Mouse (Mus musculus) intestine, postnatal 0 days (tissue): ENCODE results near the gene Fgfr2. TPM values are rescaled to one million over a fixed set of nuclear protein-coding genes. Genes with fewer than 3 reads are reported as not detected.

Experiments used
- ATAC-seq: fragments of 200-750 bp; cut with Nextera tagmentation; 2 replicates; pipeline ENCODE4 v1.8.0; 2017; ENCODE audit warnings: mild to moderate bottlenecking, moderate TSS enrichment, moderate library complexity
- H3K27ac ChIP-seq: fragments of 300-500 bp; sonication (generic); 2 replicates; pipeline ENCODE4 v1.5.1; 2014; ENCODE audit warnings: mild to moderate bottlenecking, low read depth, low read length, moderate library complexity
- H3K27me3 ChIP-seq: fragments of 300-500 bp; sonication (generic); replicated peaks from 2 replicates; pipeline ENCODE4 v1.6.1; 2014; ENCODE audit warnings: low read length, mixed read lengths; ENCODE audit not compliant: control insufficient read depth, insufficient read depth
- H3K36me3 ChIP-seq: fragments of 300-500 bp; sonication (generic); 2 replicates; pipeline ENCODE4 v1.6.1; 2014; ENCODE audit warnings: mild to moderate bottlenecking, moderate library complexity; ENCODE audit not compliant: control insufficient read depth, insufficient read depth
- H3K4me1 ChIP-seq: fragments of 300-500 bp; sonication (generic); replicated peaks from 2 replicates; pipeline ENCODE4 v1.6.1; 2014; ENCODE audit warnings: antibody characterized with exemption, low read length, mixed read lengths; ENCODE audit not compliant: control insufficient read depth, insufficient read depth
- H3K4me2 ChIP-seq: fragments of 300-500 bp; sonication (generic); replicated peaks from 2 replicates; pipeline ENCODE4 v1.6.1; 2014; ENCODE audit warnings: low read depth, mild to moderate bottlenecking, moderate library complexity
- H3K4me3 ChIP-seq: fragments of 300-500 bp; sonication (generic); 2 replicates; pipeline ENCODE4 v1.5.1; 2014; ENCODE audit warnings: low read depth, low read length
- H3K9ac ChIP-seq: fragments of 300-500 bp; sonication (generic); 2 replicates; pipeline ENCODE4 v1.6.1; 2014; ENCODE audit warnings: mild to moderate bottlenecking, low read depth, low read length
- H3K9me3 ChIP-seq: fragments of 300-500 bp; sonication (generic); 2 replicates; pipeline ENCODE4 v1.6.1; 2016; ENCODE audit warnings: mixed run types; ENCODE audit not compliant: control insufficient read depth
- CTCF ChIP-seq: sonication (generic); IDR thresholded peaks from 2 replicates; pipeline ENCODE4 v1.5.1; 2016; ENCODE audit warnings: low read depth, mild to moderate bottlenecking, control low read depth, antibody characterized with exemption, moderate library complexity
- WGBS: fragments of 180-500 bp; shearing (Covaris S2); extraction: QIAGEN DNeasy Blood & Tissue Kit; methylation state at CpG from one replicate; pipeline ENCODE4 v1.1.7; 2014; 5-methylcytosine and 5-hydroxymethylcytosine counted together
- polyA plus RNA-seq: library from polyadenylated mRNA; unstranded; fragments of >200 nt; fragmentation: Nextera tagmentation; extraction: Ambion mirVana; gene quantifications from 2 replicates; pipeline ENCODE4 v1.2.1, GENCODE M21; 2015

Fgfr2 gene
- polyA plus RNA-seq, 1 experiment from 2014 or later: 29.5 TPM

DNA sequence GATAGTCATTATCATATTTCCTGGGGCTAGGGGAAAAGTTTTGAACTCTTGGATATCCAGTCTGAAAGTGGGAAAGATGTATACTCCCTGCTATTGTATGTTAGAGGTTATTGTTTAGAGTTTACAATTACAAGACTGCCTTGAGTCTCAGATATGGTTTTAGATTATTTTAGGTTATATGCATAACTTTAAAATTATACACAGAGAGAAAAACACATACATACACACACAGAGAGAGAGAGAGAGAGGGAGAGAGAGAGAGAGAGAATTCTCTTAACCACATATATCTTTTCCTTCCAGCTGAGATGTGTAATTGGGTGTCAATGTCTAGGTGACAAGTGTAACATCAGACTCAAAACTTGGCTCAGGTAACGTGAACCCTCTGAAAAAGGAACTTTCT is 1789.6 kb downstream of the Fgfr2 start, which contains the start of gene Fam24a:
Gene Fam24a, plus strand, starts transcription at position 301 of the 400 bp plus-strand sequence.
- H3K4me1 ChIP-seq: no peaks in the 10 kb centered on the region
- H3K4me3 ChIP-seq: no peak within 1 kb of the TSS
- no peak within 1 kb of the TSS for H3K27ac ChIP-seq
- H3K4me2 ChIP-seq: no peak within 1 kb of the TSS
- TF ChIP-seq CTCF: no peak
- H3K36me3 ChIP-seq: no peaks in the 10 kb centered on the region; the same call in 1 of the 2 replicates
- ATAC-seq: no peak
- no peaks in the 10 kb centered on the region for H3K9me3 ChIP-seq
- no peak within 1 kb of the TSS for H3K9ac ChIP-seq
- H3K27me3 ChIP-seq: no peaks in the 10 kb centered on the region
- WGBS: 62% methylated on average over 1 of the region's 1 CpGs

DNA sequence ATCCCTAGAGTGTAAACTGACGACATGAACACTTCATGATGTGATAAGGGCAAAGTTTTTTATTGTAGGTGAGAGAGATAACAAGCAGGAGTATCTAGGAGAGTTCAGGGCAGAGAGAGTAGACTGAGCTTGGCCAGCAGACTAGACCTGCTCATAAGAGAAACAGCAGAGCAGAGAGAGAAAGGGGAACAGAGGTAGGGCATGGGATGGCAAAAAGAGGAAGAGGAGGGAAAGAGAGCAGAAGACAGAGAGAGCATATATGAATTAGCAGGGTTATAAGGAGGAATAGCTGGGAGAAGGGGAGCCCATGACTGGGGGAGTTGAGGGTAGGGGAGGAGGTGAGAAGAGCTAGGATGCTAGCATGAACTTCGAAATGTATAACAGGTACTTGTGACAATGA is 1791.5 kb downstream of the Fgfr2 start:
- H3K9me3 ChIP-seq: no peaks in the 10 kb centered on the region
- TF ChIP-seq CTCF: no peak
- no peaks in the 10 kb centered on the region for H3K27me3 ChIP-seq
- no peak overlapping the region for H3K9ac ChIP-seq
- WGBS: 60% methylated on average over 2 of the region's 2 CpGs
- no peak overlapping the region for H3K4me3 ChIP-seq
- no peaks in the 10 kb centered on the region for H3K4me1 ChIP-seq
- no peaks in the 10 kb centered on the region for H3K36me3 ChIP-seq
- no peak overlapping the region for H3K4me2 ChIP-seq
- H3K27ac ChIP-seq: no peak overlapping the region
- no peak for ATAC-seq

DNA sequence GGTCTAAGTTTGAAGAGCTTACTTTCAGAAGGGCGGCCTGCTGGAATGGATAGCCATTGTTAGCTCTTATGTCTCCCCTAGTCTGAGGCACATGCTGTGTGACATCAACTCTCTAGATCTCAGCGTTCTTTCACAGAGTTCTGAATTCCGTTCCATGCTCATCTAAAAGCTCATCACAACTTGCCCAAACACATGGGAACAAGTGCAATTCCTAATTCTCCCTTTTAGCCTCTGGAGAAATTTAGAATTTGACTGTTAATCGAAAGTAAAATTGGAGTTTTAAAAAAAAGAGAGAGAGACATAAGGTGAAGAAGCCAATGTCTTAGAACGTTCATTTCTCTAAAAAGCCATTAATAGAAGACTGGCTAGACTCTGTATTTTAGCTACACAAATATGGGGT is 1793.7 kb downstream of the Fgfr2 start, which contains the start of gene Fam24b:
Gene Fam24b, minus strand, starts transcription at position 101 of the 400 bp plus-strand sequence.
- no peak within 1 kb of the TSS for H3K9ac ChIP-seq
- no peak within 1 kb of the TSS for H3K27ac ChIP-seq
- no peaks in the 10 kb centered on the region for H3K27me3 ChIP-seq
- H3K4me2 ChIP-seq: no peak within 1 kb of the TSS
- no peak for TF ChIP-seq CTCF
- 89% methylated on average over 5 of the region's 5 CpGs for WGBS
- no peak within 1 kb of the TSS for H3K4me3 ChIP-seq
- H3K36me3 ChIP-seq: no peaks in the 10 kb centered on the region
- H3K4me1 ChIP-seq: no peaks in the 10 kb centered on the region
- H3K9me3 ChIP-seq: no peaks in the 10 kb centered on the region
- ATAC-seq: no peak

DNA sequence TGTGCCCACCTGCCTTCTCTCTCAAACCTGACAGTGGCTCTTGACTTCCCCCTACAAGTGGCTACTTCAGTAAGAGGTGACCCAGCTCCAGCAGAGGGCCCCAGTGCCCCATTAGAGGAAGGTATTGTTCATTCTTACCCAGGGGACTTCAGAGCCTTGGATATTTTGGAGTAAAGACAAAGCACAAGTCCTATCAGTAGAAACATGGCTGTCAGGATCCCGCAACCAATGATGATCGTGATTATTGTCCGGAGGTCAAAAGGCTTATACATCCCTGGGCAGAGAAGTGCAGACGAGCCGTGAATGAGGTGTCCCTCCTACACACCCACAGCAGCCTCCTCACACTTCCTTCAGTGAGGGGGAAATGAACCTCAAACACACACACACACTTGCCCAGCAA is 1796.1 kb downstream of the Fgfr2 start:
- peak; percentile 19; the same call in 1 of the 2 replicates for TF ChIP-seq CTCF
- 79% methylated on average over 5 of the region's 5 CpGs for WGBS
- Histone ChIP-seq H3K9me3 (no peaks in the 10 kb centered on the region), H3K27ac (no peak overlapping the region), H3K4me3 (no peak overlapping the region), H3K4me2 (no peak overlapping the region), H3K9ac (no peak overlapping the region), H3K4me1 (no peaks in the 10 kb centered on the region), H3K27me3 (no peaks in the 10 kb centered on the region), H3K36me3 (no peaks in the 10 kb centered on the region)
- ATAC-seq: no peak

DNA sequence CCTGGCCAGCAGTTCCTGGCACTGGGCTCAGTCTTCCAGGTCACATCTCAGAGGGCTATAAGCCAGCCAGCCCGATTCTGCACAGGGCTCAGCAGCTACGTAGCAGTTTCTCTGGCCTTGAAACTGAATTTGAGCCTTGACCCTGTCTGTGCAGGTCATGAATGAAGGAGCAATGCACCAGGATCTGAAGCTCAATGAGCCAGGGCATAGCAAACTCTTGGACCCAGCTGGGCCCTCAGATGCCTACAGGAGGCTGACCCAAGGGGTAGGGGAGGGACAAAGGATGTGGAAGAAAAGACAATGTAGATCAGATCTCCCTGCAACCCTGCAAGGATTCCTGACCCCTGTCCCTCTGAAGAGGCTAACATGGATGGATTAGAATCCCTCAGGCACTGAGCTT is 1801.0 kb downstream of the Fgfr2 start, which contains the start of gene Cuzd1:
Gene Cuzd1, minus strand, starts transcription at position 101 of the 400 bp plus-strand sequence.
- no peak for TF ChIP-seq CTCF
- Histone ChIP-seq H3K36me3 (no peaks in the 10 kb centered on the region), H3K4me2 (no peak within 1 kb of the TSS), H3K4me1 (no peaks in the 10 kb centered on the region), H3K9ac (no peak within 1 kb of the TSS), H3K27ac (no peak within 1 kb of the TSS), H3K9me3 (no peaks in the 10 kb centered on the region), H3K27me3 (no peaks in the 10 kb centered on the region), H3K4me3 (no peak within 1 kb of the TSS)
- ATAC-seq: no peak
- WGBS: 82% methylated on average over 2 of the region's 2 CpGs

DNA sequence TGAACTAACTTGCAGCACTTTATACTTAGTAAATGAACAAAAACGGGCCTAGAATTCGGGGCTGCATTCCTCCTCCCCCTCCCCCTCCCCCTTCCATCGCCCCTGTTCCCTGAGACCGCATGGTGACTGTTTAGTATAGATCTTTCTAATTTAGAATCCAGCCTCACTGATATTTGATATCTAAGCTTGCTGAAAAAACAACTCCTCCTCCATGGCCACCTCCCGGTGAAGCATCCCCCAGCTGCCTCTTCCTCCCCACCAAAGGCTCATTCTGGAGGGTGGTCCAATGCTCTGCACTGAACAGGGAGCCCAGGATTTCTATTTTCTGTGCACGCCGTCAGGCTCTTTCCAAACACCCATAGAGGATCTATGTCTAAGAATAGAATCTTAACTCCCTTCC is 1804.8 kb downstream of the Fgfr2 start:
- Histone ChIP-seq H3K4me3 (no peak overlapping the region), H3K9ac (no peak overlapping the region), H3K4me1 (no peaks in the 10 kb centered on the region), H3K36me3 (no peaks in the 10 kb centered on the region), H3K27ac (no peak overlapping the region), H3K27me3 (no peaks in the 10 kb centered on the region), H3K9me3 (no peaks in the 10 kb centered on the region), H3K4me2 (no peak overlapping the region)
- no peak for TF ChIP-seq CTCF
- no peak for ATAC-seq
- WGBS: 78% methylated on average over 6 of the region's 7 CpGs

DNA sequence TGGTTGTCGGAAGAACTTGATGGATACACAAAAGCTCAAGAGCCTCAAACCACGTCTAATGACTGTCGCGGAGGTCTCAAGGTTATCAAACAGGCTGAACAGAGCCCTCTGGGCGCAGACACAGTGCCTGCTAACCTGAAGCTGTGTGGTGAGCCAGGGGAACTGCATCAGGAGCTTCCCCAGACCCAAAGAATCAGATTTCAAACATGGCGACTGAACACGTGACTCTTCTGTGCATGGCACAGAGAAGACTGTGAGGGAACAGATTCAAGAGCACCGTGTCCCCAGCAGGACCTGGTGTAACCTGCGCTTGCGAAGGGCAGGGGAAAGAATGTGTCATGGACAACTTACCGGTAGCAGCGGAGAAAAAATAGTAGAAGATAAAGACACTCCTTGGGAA is 1805.6 kb downstream of the Fgfr2 start:
- Histone ChIP-seq H3K4me3 (no peak overlapping the region), H3K9ac (no peak overlapping the region), H3K4me2 (no peak overlapping the region), H3K27me3 (no peaks in the 10 kb centered on the region), H3K9me3 (no peaks in the 10 kb centered on the region), H3K27ac (no peak overlapping the region), H3K36me3 (no peaks in the 10 kb centered on the region), H3K4me1 (no peaks in the 10 kb centered on the region)
- WGBS: 64% methylated on average over 12 of the region's 12 CpGs
- no peak for TF ChIP-seq CTCF
- ATAC-seq: no peak
